ENCODE assay signal across 8 mouse cellular contexts in the genomic region with DNA sequence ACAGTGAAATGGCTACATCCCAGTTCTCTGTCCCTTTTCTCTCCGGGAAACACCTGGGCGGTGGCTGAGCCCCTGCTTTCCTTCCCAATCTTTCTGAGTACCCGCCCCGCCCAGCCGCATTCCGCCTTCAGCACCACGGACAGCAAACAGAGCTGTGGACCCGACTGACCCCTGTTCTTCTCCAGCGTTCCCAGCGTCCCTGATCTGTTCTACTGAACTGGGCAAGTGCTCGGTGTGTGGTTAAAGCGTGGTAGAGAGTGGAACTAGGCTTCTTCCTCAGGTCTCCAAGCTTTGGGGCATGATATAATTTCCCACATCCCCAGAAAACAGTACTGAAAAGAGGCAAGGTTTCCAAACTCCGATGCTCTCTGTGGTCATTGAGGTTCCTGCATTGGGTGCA. TPM values are rescaled to one million over a fixed set of nuclear protein-coding genes. Genes with fewer than 3 reads are reported as not detected.
DNase-seq lines count a peak whose midpoint lies in the region; ATAC-seq and TF ChIP-seq lines count a peak whose summit lies in the region.
"Had no signal": no experiment of that assay in that cellular context is flagged by ENCODE, and none has a peak within 500 bp of the region (broad histone marks: within the 10 kb centered on the region; RNA-seq: fewer than 3 reads in every experiment).

No protein-coding gene starts in this region.

- H3K9me3 ChIP-seq in ES-Bruce4 (replicated peaks; ENCODE audit: control insufficient read depth, insufficient read depth, low read length, poor library complexity, severe bottlenecking), result no peaks in the 10 kb centered on the region
- no peaks in the 10 kb centered on the region for H3K9me3 ChIP-seq in forebrain, embryonic 11.5 days (ENCODE audit: control insufficient read depth, low read length)
- H3K9me3 ChIP-seq in hindbrain, embryonic 16.5 days (ENCODE audit: control insufficient read depth, low read length), result no peaks in the 10 kb centered on the region
- H3K9me3 ChIP-seq in liver, embryonic 14.5 days (ENCODE audit: control insufficient read depth, low read length), result no peaks in the 10 kb centered on the region
- H3K9me3 ChIP-seq in neural tube, embryonic 12.5 days, result no peaks in the 10 kb centered on the region

- under 1% methylated on average over 13 of the region's 13 CpGs for WGBS in forebrain, embryonic 11.5 days
- 1% methylated on average over 13 of the region's 13 CpGs for WGBS in hindbrain, embryonic 16.5 days
- WGBS in liver, embryonic 14.5 days (ENCODE audit: insufficient replicate concordance), result 0% methylated on average over 13 of the region's 13 CpGs
- 0% methylated on average over 13 of the region's 13 CpGs for WGBS in neural tube, embryonic 12.5 days

- no peaks in the 10 kb centered on the region for H3K36me3 ChIP-seq in ES-Bruce4 (ENCODE audit: control insufficient read depth, insufficient read depth, low read length, poor library complexity, severe bottlenecking)
- H3K36me3 ChIP-seq in forebrain, embryonic 11.5 days (ENCODE audit: control insufficient read depth, insufficient read depth, low read length), result no peaks in the 10 kb centered on the region
- 0 out of 2 replicates have a peak, but pooled peaks cover 3% of the 10 kb centered on the region for H3K36me3 ChIP-seq in hindbrain, embryonic 16.5 days (ENCODE audit: control insufficient read depth, insufficient read depth, low read length)
- H3K36me3 ChIP-seq in liver, embryonic 14.5 days (replicated peaks; ENCODE audit: control insufficient read depth, insufficient read depth, low read depth), result no peaks in the 10 kb centered on the region
- no peaks in the 10 kb centered on the region for H3K36me3 ChIP-seq in neural tube, embryonic 12.5 days

- ATAC-seq in forebrain, embryonic 11.5 days (replicated peaks; ENCODE audit: low FRiP score), result no peak
- peak; percentile 24; the same call in 1 of the 2 replicates for ATAC-seq in hindbrain, embryonic 16.5 days
- ATAC-seq in liver, embryonic 14.5 days (ENCODE audit: insufficient read depth), result no peak
- ATAC-seq in neural tube, embryonic 12.5 days (ENCODE audit: low FRiP score, low read depth), result peak; percentile 31; the same call in 1 of the 2 replicates

- peaks cover 2% of the 10 kb centered on the region for H3K4me1 ChIP-seq in ES-Bruce4 (ENCODE audit: control insufficient read depth, insufficient read depth, low read length)
- H3K4me1 ChIP-seq in forebrain, embryonic 11.5 days (replicated peaks; ENCODE audit: control insufficient read depth, insufficient read depth, low read length), result peaks cover 14% of the 10 kb centered on the region; the same call in 1 of the 2 replicates
- peaks cover 21% of the 10 kb centered on the region for H3K4me1 ChIP-seq in hindbrain, embryonic 16.5 days (ENCODE audit: control insufficient read depth, insufficient read depth, low read depth, low read length)
- H3K4me1 ChIP-seq in liver, embryonic 14.5 days (replicated peaks; ENCODE audit: control insufficient read depth in 2 of 2, insufficient read depth in 2 of 2, low read length in 1 of 2), result peaks cover 9 to 15% of the 10 kb centered on the region in 2 experiments; a peak in 3 of 4 replicates
- peaks cover 22% of the 10 kb centered on the region for H3K4me1 ChIP-seq in neural tube, embryonic 12.5 days

- H3K27me3 ChIP-seq in ES-Bruce4 (ENCODE audit: control insufficient read depth, insufficient read depth, low read length, poor library complexity, severe bottlenecking), result no peaks in the 10 kb centered on the region
- H3K27me3 ChIP-seq in forebrain, embryonic 11.5 days (ENCODE audit: control insufficient read depth, insufficient read depth, low read length), result peaks cover 4% of the 10 kb centered on the region; the same call in 1 of the 2 replicates
- no peaks in the 10 kb centered on the region for H3K27me3 ChIP-seq in hindbrain, embryonic 16.5 days (replicated peaks; ENCODE audit: control insufficient read depth, insufficient read depth, low read length)
- peaks cover 9% of the 10 kb centered on the region for H3K27me3 ChIP-seq in liver, embryonic 14.5 days (ENCODE audit: control insufficient read depth, insufficient read depth, low read length)
- no peaks in the 10 kb centered on the region for H3K27me3 ChIP-seq in neural tube, embryonic 12.5 days (replicated peaks)

- H3K4me3 ChIP-seq in ES-Bruce4 (ENCODE audit: low read depth, low read length), result peak overlapping the region; percentile 66
- peak overlapping the region; percentile 70 for H3K4me3 ChIP-seq in forebrain, embryonic 11.5 days (ENCODE audit: low read depth, low read length)
- peak overlapping the region; percentile 88 for H3K4me3 ChIP-seq in hindbrain, embryonic 16.5 days (ENCODE audit: low read length)
- H3K4me3 ChIP-seq in liver, embryonic 14.5 days (ENCODE audit: insufficient read depth in 1 of 2, low read depth in 2 of 2, low read length in 2 of 2), result peak overlapping the region; percentile 51 to 60; a peak in 3 of 4 replicates
- H3K4me3 ChIP-seq in neural tube, embryonic 12.5 days, result peak overlapping the region; percentile 65

- no peak for TF ChIP-seq EP300 in ES-Bruce4 (IDR thresholded peaks at IDR 0.05; ENCODE audit: insufficient read depth, low read depth, low read length)
- no peak for TF ChIP-seq EP300 in liver, embryonic 14.5 days (IDR thresholded peaks at IDR 0.05; ENCODE audit: low read depth)

- peak overlapping the region; percentile 62 for H3K9ac ChIP-seq in ES-Bruce4 (ENCODE audit: low read depth, poor library complexity, severe bottlenecking)
- H3K9ac ChIP-seq in forebrain, embryonic 11.5 days (ENCODE audit: low read length), result peak overlapping the region; percentile 74
- peak overlapping the region; percentile 86 for H3K9ac ChIP-seq in hindbrain, embryonic 16.5 days (ENCODE audit: low read depth, low read length)
- H3K9ac ChIP-seq in liver, embryonic 14.5 days (replicated peaks), result no peak overlapping the region
- H3K9ac ChIP-seq in neural tube, embryonic 12.5 days, result peak overlapping the region; percentile 67

- no peak overlapping the region for H3K27ac ChIP-seq in ES-Bruce4 (ENCODE audit: insufficient read depth, low read length)
- H3K27ac ChIP-seq in forebrain, embryonic 11.5 days (ENCODE audit: low read depth, low read length), result no peak overlapping the region
- H3K27ac ChIP-seq in hindbrain, embryonic 16.5 days (ENCODE audit: low read depth, low read length), result peak overlapping the region; percentile 76
- H3K27ac ChIP-seq in liver, embryonic 14.5 days, result no peak overlapping the region
- no peak overlapping the region for H3K27ac ChIP-seq in neural tube, embryonic 12.5 days
- H3K27ac ChIP-seq: macrophage had no signal

- H3K4me2 ChIP-seq in forebrain, embryonic 11.5 days (ENCODE audit: low read depth, low read length, severe bottlenecking), result peak overlapping the region; percentile 96
- peak overlapping the region; percentile 80 for H3K4me2 ChIP-seq in hindbrain, embryonic 16.5 days (ENCODE audit: low read length)
- peak overlapping the region; percentile 88 for H3K4me2 ChIP-seq in liver, embryonic 14.5 days (ENCODE audit: low read depth)
- peak overlapping the region; percentile 92 for H3K4me2 ChIP-seq in neural tube, embryonic 12.5 days (replicated peaks)

- DNase-seq in R1 (ENCODE audit: low read depth, low spot score), result peak; percentile 75
- peak; percentile 86 for DNase-seq in forebrain, embryonic 11.5 days (ENCODE audit: low spot score)
- DNase-seq in liver, embryonic 14.5 days (ENCODE audit: low read depth in 3 of 3, low spot score in 3 of 3), result no peak
- no peak for DNase-seq in frontal cortex, adult 2 months (ENCODE audit: extremely low spot score in 1 of 2, low spot score in 1 of 2)

- no peak for TF ChIP-seq CTCF in ES-Bruce4 (IDR thresholded peaks at IDR 0.05; ENCODE audit: low read depth, low read length)
- TF ChIP-seq CTCF in liver, embryonic 14.5 days (IDR thresholded peaks at IDR 0.05; ENCODE audit: low read depth), result no peak

- TF ChIP-seq POLR2A in ES-Bruce4 (IDR thresholded peaks at IDR 0.05; ENCODE audit: insufficient read depth, low read length), result no peak

RNA-seq across cellular contexts. Expression of a gene that starts 0.8 kb away (rescaled TPM):
- 2.2 and 4.7 TPM in 2 replicates for polyA plus RNA-seq in ES-Bruce4 (2011; ENCODE audit: insufficient read depth, insufficient read length, low read depth, missing spikeins)
- 6.3 and 6.7 TPM in 2 replicates for polyA plus RNA-seq in forebrain, embryonic 11.5 days (2014; fragmentation: Nextera tagmentation; extraction: Ambion mirVana)
- polyA plus RNA-seq in hindbrain, embryonic 16.5 days (2015; fragmentation: Nextera tagmentation; extraction: Ambion mirVana), result 58.1 and 58.4 TPM in 2 replicates
- polyA plus RNA-seq in liver, embryonic 14.5 days (2012; rRNA removed), result 0.23 and 0.31 TPM in 2 replicates
- 0.55 and 0.56 TPM in 2 replicates for polyA plus RNA-seq in liver, embryonic 14.5 days (2014; fragmentation: Nextera tagmentation; extraction: Ambion mirVana)
- 19.5 and 23.2 TPM in 2 replicates for polyA plus RNA-seq in neural tube, embryonic 12.5 days (2016; fragmentation: Nextera tagmentation; extraction: Ambion mirVana)
- 33.3 and 36.8 TPM in 2 replicates for polyA plus RNA-seq in frontal cortex, adult 2 months (2012; rRNA removed)

RNA-seq across cellular contexts. Expression of a gene that starts 5.4 kb away (rescaled TPM):
- 79.4 and 82.9 TPM in 2 replicates for polyA plus RNA-seq in ES-Bruce4 (2011; ENCODE audit: insufficient read depth, insufficient read length, low read depth, missing spikeins)
- polyA plus RNA-seq in forebrain, embryonic 11.5 days (2014; fragmentation: Nextera tagmentation; extraction: Ambion mirVana), result 34.7 and 40.8 TPM in 2 replicates
- polyA plus RNA-seq in hindbrain, embryonic 16.5 days (2015; fragmentation: Nextera tagmentation; extraction: Ambion mirVana), result 17.3 and 18.8 TPM in 2 replicates
- 26.1 and 28.8 TPM in 2 replicates for polyA plus RNA-seq in liver, embryonic 14.5 days (2012; rRNA removed)
- 6.7 and 7.2 TPM in 2 replicates for polyA plus RNA-seq in liver, embryonic 14.5 days (2014; fragmentation: Nextera tagmentation; extraction: Ambion mirVana)
- 38.5 and 43.0 TPM in 2 replicates for polyA plus RNA-seq in neural tube, embryonic 12.5 days (2016; fragmentation: Nextera tagmentation; extraction: Ambion mirVana)
- 71.1 and 76.2 TPM in 2 replicates for polyA plus RNA-seq in frontal cortex, adult 2 months (2012; rRNA removed)

RNA-seq across cellular contexts. Expression of a gene that starts 18.1 kb away (rescaled TPM):
- polyA plus RNA-seq in ES-Bruce4 (2011; ENCODE audit: insufficient read depth, insufficient read length, low read depth, missing spikeins), result 74.8 and 75.7 TPM in 2 replicates
- polyA plus RNA-seq in forebrain, embryonic 11.5 days (2014; fragmentation: Nextera tagmentation; extraction: Ambion mirVana), result 92.5 and 107 TPM in 2 replicates
- 166 and 172 TPM in 2 replicates for polyA plus RNA-seq in hindbrain, embryonic 16.5 days (2015; fragmentation: Nextera tagmentation; extraction: Ambion mirVana)
- polyA plus RNA-seq in liver, embryonic 14.5 days (2012; rRNA removed), result 35.3 and 46.3 TPM in 2 replicates
- polyA plus RNA-seq in liver, embryonic 14.5 days (2014; fragmentation: Nextera tagmentation; extraction: Ambion mirVana), result 41.0 and 44.2 TPM in 2 replicates
- 109 and 110 TPM in 2 replicates for polyA plus RNA-seq in neural tube, embryonic 12.5 days (2016; fragmentation: Nextera tagmentation; extraction: Ambion mirVana)
- polyA plus RNA-seq in frontal cortex, adult 2 months (2012; rRNA removed), result 95.7 and 97.7 TPM in 2 replicates

RNA-seq across cellular contexts. Expression of a gene that starts 23.3 kb away (rescaled TPM):
- 0.21 TPM in 1 of 2 replicates, not detected in the other for polyA plus RNA-seq in ES-Bruce4 (2011; ENCODE audit: insufficient read depth, insufficient read length, low read depth, missing spikeins)
- polyA plus RNA-seq in forebrain, embryonic 11.5 days (2014; fragmentation: Nextera tagmentation; extraction: Ambion mirVana), result 2.1 and 2.8 TPM in 2 replicates
- 0.10 and 0.11 TPM in 2 replicates for polyA plus RNA-seq in hindbrain, embryonic 16.5 days (2015; fragmentation: Nextera tagmentation; extraction: Ambion mirVana)
- polyA plus RNA-seq in liver, embryonic 14.5 days (2012; rRNA removed), result 132 and 143 TPM in 2 replicates
- polyA plus RNA-seq in liver, embryonic 14.5 days (2014; fragmentation: Nextera tagmentation; extraction: Ambion mirVana), result 79.8 and 97.5 TPM in 2 replicates
- 0.43 and 0.46 TPM in 2 replicates for polyA plus RNA-seq in neural tube, embryonic 12.5 days (2016; fragmentation: Nextera tagmentation; extraction: Ambion mirVana)
- not detected in 2 replicates for polyA plus RNA-seq in frontal cortex, adult 2 months (2012; rRNA removed)
- polyA plus RNA-seq: macrophage had no signal

RNA-seq across cellular contexts. Expression of a gene that starts 23.7 kb away (rescaled TPM):
- 21.7 and 25.7 TPM in 2 replicates for polyA plus RNA-seq in ES-Bruce4 (2011; ENCODE audit: insufficient read depth, insufficient read length, low read depth, missing spikeins)
- 26.3 and 27.8 TPM in 2 replicates for polyA plus RNA-seq in forebrain, embryonic 11.5 days (2014; fragmentation: Nextera tagmentation; extraction: Ambion mirVana)
- 35.4 and 40.8 TPM in 2 replicates for polyA plus RNA-seq in hindbrain, embryonic 16.5 days (2015; fragmentation: Nextera tagmentation; extraction: Ambion mirVana)
- polyA plus RNA-seq in liver, embryonic 14.5 days (2012; rRNA removed), result 3.6 and 3.9 TPM in 2 replicates
- polyA plus RNA-seq in liver, embryonic 14.5 days (2014; fragmentation: Nextera tagmentation; extraction: Ambion mirVana), result 1.7 and 2.6 TPM in 2 replicates
- polyA plus RNA-seq in neural tube, embryonic 12.5 days (2016; fragmentation: Nextera tagmentation; extraction: Ambion mirVana), result 34.1 and 42.5 TPM in 2 replicates
- 77.0 and 78.8 TPM in 2 replicates for polyA plus RNA-seq in frontal cortex, adult 2 months (2012; rRNA removed)

Comparison
In these comparisons a context has a peak if more than half of its experiments do, and no peak if none do; other contexts are left out.
1. DNase-seq: peak in R1 (single experiment) and forebrain, embryonic 11.5 days (single experiment); none in liver, embryonic 14.5 days (0 of 3) and frontal cortex, adult 2 months (0 of 2).
2. ATAC-seq: peak in hindbrain, embryonic 16.5 days (single experiment) and neural tube, embryonic 12.5 days (single experiment); none in forebrain, embryonic 11.5 days (single experiment) and liver, embryonic 14.5 days (single experiment).
3. Peak in every context shown above with its lines, with median percentiles within 50 percentile points of each other: H3K4me3 ChIP-seq and H3K4me2 ChIP-seq.